Mouse (Mus musculus) CH12.LX (cell line): ENCODE results near the gene Pfkfb3. TPM values are rescaled to one million over a fixed set of nuclear protein-coding genes. Genes with fewer than 3 reads are reported as not detected.

Source experiments
- DNase-seq: peaks from one replicate; pipeline ENCODE4 v3.0.0-alpha.2; 2013; ENCODE audit errors: extremely low read depth
- H3K27ac ChIP-seq: 2 replicates; pipeline ENCODE4 v1.5.1; 2012; ENCODE audit warnings: low read depth, mild to moderate bottlenecking, control low read depth, moderate library complexity; ENCODE audit not compliant: insufficient read depth
- H3K27me3 ChIP-seq: replicated peaks from 2 replicates; pipeline ENCODE3; 2012; ENCODE audit warnings: inconsistent platforms
- H3K36me3 ChIP-seq, 2 experiments: replicated peaks in 1 of 2; 2 replicates each; pipeline versions ENCODE3 to v1.6.1; 2012; ENCODE audit warnings: inconsistent platforms in 1 of 2, low read length in 1 of 2, mild to moderate bottlenecking in 1 of 2, mixed read lengths in 1 of 2, moderate library complexity in 1 of 2; ENCODE audit not compliant: control insufficient read depth in 1 of 2, insufficient read depth in 1 of 2
- H3K4me1 ChIP-seq, 2 experiments: 2 replicates each; pipeline ENCODE4 v1.6.1; 2012; ENCODE audit warnings: inconsistent platforms in 1 of 2, moderate library complexity in 1 of 2; ENCODE audit not compliant: insufficient read depth in 2 of 2, control insufficient read depth in 1 of 2
- H3K4me2 ChIP-seq: 2 replicates; pipeline ENCODE4 v1.6.1; 2012; ENCODE audit warnings: low read depth, mild to moderate bottlenecking, control low read depth; ENCODE audit not compliant: poor library complexity, insufficient read depth, severe bottlenecking
- H3K4me3 ChIP-seq, 3 experiments: fragments of 150-350 bp in 1 of 3; sonication (generic) in 1 of 3; replicated peaks in 1 of 3; 2 replicates each; pipeline versions ENCODE3 to v1.5.1; 2011 to 2012; ENCODE audit warnings: low read depth in 2 of 3, low read length in 2 of 3, mild to moderate bottlenecking in 2 of 3, moderate library complexity in 2 of 3, control low read depth in 1 of 3, improper control_type of control experiment in 1 of 3, inconsistent platforms in 1 of 3, mixed read lengths in 1 of 3; ENCODE audit not compliant: poor library complexity in 1 of 3
- H3K79me2 ChIP-seq: replicated peaks from 2 replicates; pipeline ENCODE4 v1.6.1; 2012; ENCODE audit warnings: mild to moderate bottlenecking, moderate library complexity; ENCODE audit not compliant: control insufficient read depth, poor library complexity, insufficient read depth, severe bottlenecking; ENCODE audit errors: extremely low read depth
- H3K9ac ChIP-seq: 2 replicates; pipeline ENCODE4 v1.6.1; 2012; ENCODE audit warnings: low read depth, mild to moderate bottlenecking, control low read depth, moderate library complexity; ENCODE audit not compliant: insufficient read depth
- H3K9me3 ChIP-seq: replicated peaks from 2 replicates; pipeline ENCODE3; 2012; ENCODE audit warnings: low read length, inconsistent platforms, mixed read lengths
- BHLHE40 ChIP-seq: IDR thresholded peaks from 2 replicates; pipeline ENCODE4 v1.6.1; 2011; ENCODE audit warnings: mild to moderate bottlenecking, low read depth, low read length, improper control_type of control experiment
- CHD1 ChIP-seq: IDR thresholded peaks from 2 replicates; pipeline ENCODE4 v1.6.1; 2012; ENCODE audit warnings: low read depth, low read length, improper control_type of control experiment, inconsistent platforms
- E2F4 ChIP-seq: IDR thresholded peaks from 2 replicates; pipeline ENCODE4 v1.6.1; 2011; ENCODE audit warnings: low read depth, low read length, improper control_type of control experiment; ENCODE audit not compliant: insufficient replicate concordance
- ELF1 ChIP-seq: IDR thresholded peaks from 2 replicates; pipeline ENCODE4 v1.6.1; 2014; ENCODE audit warnings: low read depth, mild to moderate bottlenecking, inconsistent platforms, low read length, improper control_type of control experiment
- EP300 ChIP-seq: IDR thresholded peaks from 2 replicates; pipeline ENCODE4 v1.6.1; 2011; ENCODE audit warnings: low read length, improper control_type of control experiment
- ETS1 ChIP-seq: conservative IDR thresholded peaks from 2 replicates; pipeline ENCODE4 v1.6.1; 2012; ENCODE audit warnings: low read depth, mild to moderate bottlenecking, inconsistent platforms, low read length, improper control_type of control experiment, moderate library complexity
- HCFC1 ChIP-seq: IDR thresholded peaks from 2 replicates; pipeline ENCODE4 v1.6.1; 2012; ENCODE audit warnings: low read depth, mild to moderate bottlenecking, inconsistent platforms, low read length, improper control_type of control experiment
- IRF4 ChIP-seq: IDR thresholded peaks from 2 replicates; pipeline ENCODE4 v1.6.1; 2014; ENCODE audit warnings: low read depth, mild to moderate bottlenecking, inconsistent platforms, low read length, improper control_type of control experiment
- JUN ChIP-seq: IDR thresholded peaks from 2 replicates; pipeline ENCODE4 v1.6.1; 2011; ENCODE audit warnings: low read depth, mild to moderate bottlenecking, low read length, improper control_type of control experiment, moderate library complexity; ENCODE audit not compliant: insufficient read depth
- JUND ChIP-seq: conservative IDR thresholded peaks from 2 replicates; pipeline ENCODE4 v1.6.1; 2011; ENCODE audit warnings: low read depth, low read length, improper control_type of control experiment
- KAT2A ChIP-seq: IDR thresholded peaks from 2 replicates; pipeline ENCODE4 v1.6.1; 2012; ENCODE audit warnings: low read length, improper control_type of control experiment, inconsistent platforms; ENCODE audit not compliant: insufficient replicate concordance
- MAFK ChIP-seq: IDR thresholded peaks from 2 replicates; pipeline ENCODE4 v1.6.1; 2011; ENCODE audit warnings: low read length, improper control_type of control experiment; ENCODE audit not compliant: insufficient replicate concordance
- MAZ ChIP-seq: IDR thresholded peaks from 2 replicates; pipeline ENCODE4 v1.6.1; 2012; ENCODE audit warnings: low read depth, mild to moderate bottlenecking, inconsistent platforms, low read length, improper control_type of control experiment, moderate library complexity
- MXI1 ChIP-seq: IDR thresholded peaks from 2 replicates; pipeline ENCODE4 v1.6.1; 2011; ENCODE audit warnings: mild to moderate bottlenecking, low read depth, low read length, improper control_type of control experiment
- MYC ChIP-seq: IDR thresholded peaks from 2 replicates; pipeline ENCODE4 v1.6.1; 2011; ENCODE audit warnings: low read depth, mild to moderate bottlenecking, improper control_type of control experiment, low read length
- NELFE ChIP-seq: IDR thresholded peaks from 2 replicates; pipeline ENCODE4 v1.6.1; 2011; ENCODE audit warnings: low read depth, low read length, improper control_type of control experiment
- NRF1 ChIP-seq: IDR thresholded peaks from 2 replicates; pipeline ENCODE4 v1.6.1; 2014; ENCODE audit warnings: low read depth, mild to moderate bottlenecking, inconsistent platforms, low read length, improper control_type of control experiment, moderate library complexity
- PAX5 ChIP-seq: IDR thresholded peaks from 2 replicates; pipeline ENCODE4 v1.6.1; 2012; ENCODE audit warnings: low read length, inconsistent platforms, mixed read lengths
- POLR2A ChIP-seq: IDR thresholded peaks from 2 replicates; pipeline ENCODE4 v1.6.1; 2011; ENCODE audit warnings: low read depth, mild to moderate bottlenecking, improper control_type of control experiment, low read length
- SMC3 ChIP-seq: IDR thresholded peaks from 2 replicates; pipeline ENCODE4 v1.6.1; 2011; ENCODE audit warnings: low read depth, low read length, improper control_type of control experiment
- TCF12 ChIP-seq: IDR thresholded peaks from 2 replicates; pipeline ENCODE4 v1.6.1; 2014; ENCODE audit warnings: low read depth, mild to moderate bottlenecking, inconsistent platforms, low read length, improper control_type of control experiment
- UBTF ChIP-seq: IDR thresholded peaks from 2 replicates; pipeline ENCODE4 v1.6.1; 2012; ENCODE audit warnings: low read depth, mild to moderate bottlenecking, inconsistent platforms, low read length, improper control_type of control experiment, moderate library complexity
- USF1 ChIP-seq: IDR thresholded peaks from 2 replicates; pipeline ENCODE4 v1.6.1; 2014; ENCODE audit warnings: low read depth, mild to moderate bottlenecking, inconsistent platforms, low read length, improper control_type of control experiment
- ZC3H11A ChIP-seq: IDR thresholded peaks from 2 replicates; pipeline ENCODE4 v1.6.1; 2012; ENCODE audit warnings: low read depth, mild to moderate bottlenecking, inconsistent platforms, low read length, improper control_type of control experiment
- ZKSCAN1 ChIP-seq: IDR thresholded peaks from 2 replicates; pipeline ENCODE4 v1.6.1; 2012; ENCODE audit warnings: low read depth, inconsistent platforms, low read length, improper control_type of control experiment, borderline replicate concordance
- ZMIZ1 ChIP-seq: IDR thresholded peaks from 2 replicates; pipeline ENCODE4 v1.6.1; 2012; ENCODE audit warnings: low read depth, mild to moderate bottlenecking, inconsistent platforms, low read length, improper control_type of control experiment
- ZNF384 ChIP-seq: IDR thresholded peaks from 2 replicates; pipeline ENCODE4 v1.6.1; 2012; ENCODE audit warnings: low read depth, low read length, improper control_type of control experiment, inconsistent platforms
- dilution Hi-C: fragments of 300-500 bp; cut with MboI; formaldehyde crosslinking; loops from 2 replicates; pipeline ENCODE4 v1.14.3; 2020; ENCODE audit warnings: low sequenced_read_pairs; ENCODE audit not compliant: extremely low pct_unique_long_range_greater_than_20kb, extremely low pct_ligation_motif_present
- in situ Hi-C: fragments of 300-500 bp; cut with MboI; formaldehyde crosslinking; loops from 3 replicates; pipeline ENCODE4 v1.14.3; 2019; ENCODE audit warnings: low sequenced_read_pairs, low pct_ligation_motif_present, low pct_unique_long_range_greater_than_20kb, mixed read lengths
- polyA plus RNA-seq: library from polyadenylated mRNA; unstranded; fragments of >175 nt; gene quantifications from 2 replicates; pipeline ENCODE4 v1.2.1, GENCODE M21; 2012; ENCODE audit warnings: low read depth; ENCODE audit not compliant: insufficient read length
- total RNA-seq, 2 experiments: library from RNA; depleted of rRNA; stranded (reverse); fragments of 300-350 nt in 1 of 2; fragments of >200 nt in 1 of 2; gene quantifications; 2 replicates each; pipeline ENCODE4 v1.2.3; 2012 to 2014

The Pfkfb3 gene
- total and polyA plus RNA-seq, 3 experiments = 6.5 to 17.2 (median 6.7) TPM

DNA sequence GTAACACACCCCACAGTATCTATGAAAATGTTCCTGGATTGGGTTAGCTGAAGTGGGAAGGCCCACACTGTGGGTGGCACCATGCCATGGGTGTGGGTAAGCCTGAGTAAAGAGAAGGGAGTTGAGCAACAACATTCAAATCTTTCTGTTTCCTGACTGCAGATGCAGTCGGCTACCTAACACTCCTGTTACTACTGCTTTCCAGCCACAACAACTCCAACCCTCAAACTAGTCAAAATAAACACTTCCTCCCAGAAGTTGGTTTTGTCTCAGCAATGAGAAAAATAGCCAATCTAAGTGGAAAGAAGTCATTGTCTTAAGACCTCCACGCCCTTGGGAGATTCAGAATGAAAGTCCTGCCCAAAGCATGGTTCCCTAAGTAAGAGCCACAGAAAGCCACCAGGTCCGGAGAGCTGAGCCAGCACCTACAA, 57.3 kb downstream of the Pfkfb3 start (continued):
- TF ChIP-seq MXI1 (peak; percentile 40; the same call in 1 of the 2 replicates), ZNF384 (no peak), POLR2A (no peak)

DNA sequence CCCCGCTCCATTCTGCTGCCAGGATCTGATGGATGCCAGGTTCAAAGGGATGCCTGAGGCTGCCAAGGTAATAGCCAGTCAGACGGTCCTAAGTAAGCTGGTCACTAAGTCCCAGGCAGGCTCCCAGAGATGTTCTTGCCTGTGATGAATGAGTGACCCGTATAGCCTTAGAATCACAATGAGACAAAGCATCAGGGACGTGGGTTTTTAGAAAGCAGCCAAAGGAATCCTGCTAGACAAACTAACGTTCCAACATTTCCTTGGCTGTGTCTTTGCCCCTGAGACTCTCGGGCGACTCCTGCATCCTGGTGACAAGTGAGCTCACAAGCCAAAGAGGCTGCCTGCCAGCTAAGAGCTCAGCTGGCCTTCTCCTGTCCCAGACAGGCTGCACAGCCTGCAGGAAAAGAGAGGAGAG, 59.0 kb downstream of the Pfkfb3 start:
- Histone ChIP-seq H3K27me3 (no peaks in the 10 kb centered on the region), H3K27ac (no peak overlapping the region), H3K4me1 (peaks cover 24 to 73% of the 10 kb centered on the region in 2 experiments), H3K36me3 (peaks cover 0 to 74% of the 10 kb centered on the region in 2 experiments), H3K4me2 (no peak overlapping the region), H3K79me2 (no peaks in the 10 kb centered on the region; the same call in 1 of the 2 replicates), H3K4me3 (no peak overlapping the region), H3K9me3 (peaks cover 7% of the 10 kb centered on the region), H3K9ac (no peak overlapping the region)
- TF ChIP-seq ETS1 = no peak
- no peak for TF ChIP-seq MAFK
- TF ChIP-seq NELFE = no peak
- no peak for TF ChIP-seq E2F4
- TF ChIP-seq USF1 = no peak
- no peak for TF ChIP-seq PAX5
- no peak for TF ChIP-seq JUN
- no peak for TF ChIP-seq IRF4
- TF ChIP-seq POLR2A = no peak
- no peak for TF ChIP-seq BHLHE40
- TF ChIP-seq ZC3H11A = no peak
- no peak for TF ChIP-seq MYC
- no peak for TF ChIP-seq ZMIZ1
- no peak for TF ChIP-seq ZNF384
- TF ChIP-seq TCF12 = no peak
- TF ChIP-seq MAZ = no peak
- in situ Hi-C loops (no loop called here), dilution Hi-C loops (no loop called here)
- DNase-seq = no peak

- H3K79me2 ChIP-seq = no peaks in the 10 kb centered on the region
- no peak overlapping the region for H3K9ac ChIP-seq
- no peak overlapping the region for H3K4me3 ChIP-seq
- H3K27me3 ChIP-seq = no peaks in the 10 kb centered on the region
- no peak for DNase-seq
- H3K4me1 ChIP-seq = peaks cover 35 to 76% of the 10 kb centered on the region in 2 experiments
- H3K27ac ChIP-seq = no peak overlapping the region
- H3K36me3 ChIP-seq = peaks cover 0 to 76% of the 10 kb centered on the region in 2 experiments
- in situ Hi-C loops (no loop called here), dilution Hi-C loops (no loop called here)
- TF ChIP-seq SMC3 = no peak
- no peak for TF ChIP-seq MAFK
- no peak for TF ChIP-seq KAT2A
- TF ChIP-seq JUN = no peak
- TF ChIP-seq E2F4 = no peak
- no peak for TF ChIP-seq ETS1
- TF ChIP-seq CHD1 = no peak
- TF ChIP-seq HCFC1 = no peak
- no peak for TF ChIP-seq ZMIZ1
- TF ChIP-seq MYC = no peak
- no peak for TF ChIP-seq ZKSCAN1
- TF ChIP-seq JUND = no peak
- no peak for TF ChIP-seq ELF1
- TF ChIP-seq EP300 = no peak
- no peak for TF ChIP-seq ZC3H11A
- no peak for TF ChIP-seq UBTF
- no peak for TF ChIP-seq NELFE
- TF ChIP-seq NRF1 = no peak
- peaks cover 7% of the 10 kb centered on the region for H3K9me3 ChIP-seq
- H3K4me2 ChIP-seq = no peak overlapping the region
Observed at GRCm38 (mm10) chr2:11492855-11493254, 61.0 kb downstream of the Pfkfb3 start.
